16 mouse cellular contexts compared by ENCODE assay signal in the genomic region with DNA sequence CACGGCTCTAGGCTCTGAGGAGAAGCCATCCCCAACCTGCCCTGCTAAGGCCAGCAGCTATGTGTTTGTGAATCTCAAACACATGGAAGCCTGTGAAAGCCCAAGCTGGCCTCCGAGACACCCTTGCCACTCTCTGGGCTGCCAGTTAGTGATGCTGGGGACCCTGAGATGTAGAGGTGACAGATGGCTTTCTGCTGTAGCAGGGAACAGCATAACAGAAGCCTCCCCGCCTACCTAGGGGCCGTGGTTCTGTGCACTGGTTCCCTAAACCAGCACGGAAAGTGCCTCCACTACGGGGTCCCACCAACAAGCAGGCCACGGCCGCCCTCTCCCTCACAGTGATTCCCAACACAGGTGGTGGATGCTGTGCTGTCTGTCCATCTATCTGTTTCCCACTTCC. TPM values are rescaled to one million over a fixed set of nuclear protein-coding genes. Genes with fewer than 3 reads are reported as not detected.
"Had no signal": no experiment of that assay in that cellular context is flagged by ENCODE, and none has a peak within 500 bp of the region (broad histone marks: within the 10 kb centered on the region; RNA-seq: fewer than 3 reads in every experiment).

No protein-coding gene starts in this region.

- DNase-seq: retina, postnatal 1 day; right cerebral cortex, adult 18-20 months; right cerebral cortex, postnatal 14 days; right cerebral cortex, postnatal 25 days; right cerebral cortex, postnatal 4 days; spleen, adult 18-20 months; thymus, adult 18-20 months; thymus, adult 2 months; thymus, postnatal 14 days; thymus, postnatal 25 days; thymus, postnatal 36 days; thymus, postnatal 4 days had no signal

- H3K4me3 ChIP-seq: neural tube, embryonic 15.5 days; stomach, embryonic 15.5 days had no signal

- H3K27ac ChIP-seq: neural tube, embryonic 15.5 days; stomach, embryonic 15.5 days; stomach, postnatal 0 days had no signal

RNA-seq across cellular contexts. Expression of a gene that starts 43.0 kb away (rescaled TPM):
- total RNA-seq: neutrophil, adult 5-6 weeks had no signal

RNA-seq across cellular contexts. Expression of a gene that starts 52.6 kb away (rescaled TPM):
- total RNA-seq: neutrophil, adult 5-6 weeks had no signal
